Mouse (Mus musculus): ENCODE measurements at regions not wholly inside any gene's neighbourhood (a gene's known extent, or its start where the extent isn't known, plus 50 kb on each side); places are given as distances from the start of the nearest gene placed in this dataset.

- Histone ChIP-seq H3K9me3 (ENCODE audit: low read length) (no peaks in the 10 kb centered on the region), H3K36me3 (ENCODE audit: insufficient read depth, low read length) (no peaks in the 10 kb centered on the region), H3K4me1 (ENCODE audit: insufficient read depth, low read length) (no peaks in the 10 kb centered on the region), H3K9ac (replicated peaks; ENCODE audit: low read length, poor library complexity, severe bottlenecking) (no peak overlapping the region), H3K4me2 (ENCODE audit: low read depth, low read length, poor library complexity, severe bottlenecking) (no peak overlapping the region), H3K4me3 (ENCODE audit: low read depth, low read length) (no peak overlapping the region), H3K27me3 (ENCODE audit: insufficient read depth, low read length) (no peaks in the 10 kb centered on the region), H3K27ac (ENCODE audit: low read depth, low read length) (no peak overlapping the region)
- WGBS = 94% methylated on average over 5 of the region's 5 CpGs
- TF ChIP-seq CTCF (IDR thresholded peaks at IDR 0.05) = no peak
- ATAC-seq (ENCODE audit: low FRiP score) (no peak), DNase-seq (ENCODE audit: low spot score) (no peak)
Observed at GRCm38 (mm10) chr10:117527243-117527642, 102.1 kb upstream of the Cpm start.

DNA sequence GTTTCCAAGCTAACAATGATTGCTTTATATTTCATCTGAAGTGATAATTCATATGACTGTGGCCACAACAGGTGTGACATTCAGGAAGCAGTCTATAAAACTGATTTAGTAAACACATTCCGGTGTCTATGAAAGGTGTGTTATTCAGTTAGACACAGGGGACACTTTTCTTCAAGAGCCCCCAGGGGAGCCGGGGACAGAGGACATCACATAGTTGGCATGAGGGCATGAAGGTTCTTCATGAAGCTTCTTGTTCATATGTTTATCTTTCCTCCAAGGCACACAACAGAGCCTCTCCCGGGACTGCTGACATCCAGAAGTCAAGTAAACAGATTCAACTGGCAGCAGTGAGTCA lies 102.5 kb upstream of the Cpm start:
- Histone ChIP-seq H3K27ac (ENCODE audit: low read depth, low read length) (no peak overlapping the region), H3K36me3 (ENCODE audit: insufficient read depth, low read length) (no peaks in the 10 kb centered on the region), H3K27me3 (ENCODE audit: insufficient read depth, low read length) (no peaks in the 10 kb centered on the region), H3K9ac (replicated peaks; ENCODE audit: low read length, poor library complexity, severe bottlenecking) (no peak overlapping the region), H3K4me3 (ENCODE audit: low read depth, low read length) (no peak overlapping the region), H3K4me2 (ENCODE audit: low read depth, low read length, poor library complexity, severe bottlenecking) (no peak overlapping the region), H3K9me3 (ENCODE audit: low read length) (no peaks in the 10 kb centered on the region), H3K4me1 (ENCODE audit: insufficient read depth, low read length) (no peaks in the 10 kb centered on the region)
- ATAC-seq (ENCODE audit: low FRiP score) (no peak), DNase-seq (ENCODE audit: low spot score) (no peak)
- TF ChIP-seq CTCF (IDR thresholded peaks at IDR 0.05) = no peak
- 81% methylated on average over 3 of the region's 3 CpGs for WGBS

GRCm38 (mm10) chr10:117526008-117526833 lies 103.1 kb upstream of the Cpm start:
- no peak for TF ChIP-seq CTCF (IDR thresholded peaks at IDR 0.05)
- H3K4me2 ChIP-seq (ENCODE audit: low read depth, low read length, poor library complexity, severe bottlenecking) = no peak overlapping the region
- no peak overlapping the region for H3K9ac ChIP-seq (replicated peaks; ENCODE audit: low read length, poor library complexity, severe bottlenecking)
- no peak for ATAC-seq (ENCODE audit: low FRiP score)
- WGBS = 86% methylated on average over 16 of the region's 16 CpGs
- no peaks in the 10 kb centered on the region for H3K27me3 ChIP-seq (ENCODE audit: insufficient read depth, low read length)
- H3K4me3 ChIP-seq (ENCODE audit: low read depth, low read length) = no peak overlapping the region
- DNase-seq (ENCODE audit: low spot score) = no peak
- no peak overlapping the region for H3K27ac ChIP-seq (ENCODE audit: low read depth, low read length)
- no peaks in the 10 kb centered on the region for H3K9me3 ChIP-seq (ENCODE audit: low read length)
- H3K4me1 ChIP-seq (ENCODE audit: insufficient read depth, low read length) = no peaks in the 10 kb centered on the region
- H3K36me3 ChIP-seq (ENCODE audit: insufficient read depth, low read length) = no peaks in the 10 kb centered on the region

DNA sequence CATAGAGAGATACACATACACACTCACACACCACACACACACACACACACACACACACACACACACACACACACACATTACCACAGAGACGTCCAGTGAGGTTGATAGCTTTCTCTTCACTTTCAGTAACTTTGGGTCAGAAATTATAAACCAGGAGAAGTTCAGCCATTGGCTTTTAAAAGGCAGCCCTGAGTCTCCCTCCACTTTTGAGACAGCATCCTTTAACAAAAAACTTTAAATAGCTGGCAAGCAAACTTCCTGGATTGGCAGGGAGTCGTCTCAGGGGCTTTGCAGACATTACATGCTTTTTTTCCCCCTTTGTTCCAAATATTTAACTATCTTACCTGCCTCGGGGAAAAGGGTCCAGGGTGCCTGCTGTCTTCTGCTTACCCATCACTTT lies 103.7 kb upstream of the Cpm start:
- H3K4me1 ChIP-seq (ENCODE audit: insufficient read depth, low read length) = no peaks in the 10 kb centered on the region
- no peaks in the 10 kb centered on the region for H3K36me3 ChIP-seq (ENCODE audit: insufficient read depth, low read length)
- no peaks in the 10 kb centered on the region for H3K9me3 ChIP-seq (ENCODE audit: low read length)
- DNase-seq (ENCODE audit: low spot score) = no peak
- 50% methylated on average over 3 of the region's 3 CpGs for WGBS
- H3K9ac ChIP-seq (replicated peaks; ENCODE audit: low read length, poor library complexity, severe bottlenecking) = no peak overlapping the region
- H3K4me3 ChIP-seq (ENCODE audit: low read depth, low read length) = no peak overlapping the region
- TF ChIP-seq CTCF (IDR thresholded peaks at IDR 0.05) = no peak
- H3K27ac ChIP-seq (ENCODE audit: low read depth, low read length) = no peak overlapping the region
- ATAC-seq (ENCODE audit: low FRiP score) = no peak
- H3K27me3 ChIP-seq (ENCODE audit: insufficient read depth, low read length) = no peaks in the 10 kb centered on the region
- H3K4me2 ChIP-seq (ENCODE audit: low read depth, low read length, poor library complexity, severe bottlenecking) = no peak overlapping the region

DNA sequence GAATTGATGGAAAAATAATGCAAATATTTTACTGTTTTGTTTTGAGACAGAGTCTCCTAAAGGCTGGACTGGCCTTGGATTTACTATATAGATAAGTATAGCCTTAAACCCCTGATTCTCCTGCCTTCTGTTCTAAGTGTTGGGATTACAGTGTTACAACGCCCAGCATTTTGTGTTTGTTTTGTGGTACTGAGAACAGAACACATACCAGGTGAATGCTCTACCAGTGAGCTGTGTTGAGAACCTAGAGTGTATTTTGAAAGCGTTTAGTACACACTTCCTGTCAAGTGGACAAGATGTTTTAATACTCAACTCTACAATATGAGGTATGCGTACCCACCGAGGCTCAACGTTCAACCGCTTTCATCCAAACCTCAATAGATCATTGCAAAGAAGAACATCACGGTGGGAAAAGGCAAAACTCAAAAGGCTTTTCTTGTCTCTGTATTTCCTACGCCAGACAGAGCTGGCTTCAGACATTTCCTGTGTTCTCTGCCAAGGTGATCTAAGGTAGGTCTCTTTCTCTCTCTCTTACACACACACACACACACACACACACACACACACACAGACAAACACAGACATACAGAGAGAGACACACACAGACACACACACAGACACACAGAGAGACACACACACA lies 104.3 kb upstream of the Cpm start:
- ATAC-seq (ENCODE audit: low FRiP score) = no peak
- H3K36me3 ChIP-seq (ENCODE audit: insufficient read depth, low read length) = no peaks in the 10 kb centered on the region
- 75% methylated on average over 8 of the region's 8 CpGs for WGBS
- H3K9me3 ChIP-seq (ENCODE audit: low read length) = no peaks in the 10 kb centered on the region
- H3K27ac ChIP-seq (ENCODE audit: low read depth, low read length) = no peak overlapping the region
- no peak for DNase-seq (ENCODE audit: low spot score)
- H3K4me3 ChIP-seq (ENCODE audit: low read depth, low read length) = no peak overlapping the region
- H3K4me2 ChIP-seq (ENCODE audit: low read depth, low read length, poor library complexity, severe bottlenecking) = no peak overlapping the region
- TF ChIP-seq CTCF (IDR thresholded peaks at IDR 0.05) = no peak
- H3K9ac ChIP-seq (replicated peaks; ENCODE audit: low read length, poor library complexity, severe bottlenecking) = no peak overlapping the region
- no peaks in the 10 kb centered on the region for H3K27me3 ChIP-seq (ENCODE audit: insufficient read depth, low read length)
- H3K4me1 ChIP-seq (ENCODE audit: insufficient read depth, low read length) = no peaks in the 10 kb centered on the region

GRCm38 (mm10) chr10:117524101-117524500 lies 105.2 kb upstream of the Cpm start:
- no peak for ATAC-seq (ENCODE audit: low FRiP score)
- Histone ChIP-seq H3K4me3 (ENCODE audit: low read depth, low read length) (no peak overlapping the region), H3K4me1 (ENCODE audit: insufficient read depth, low read length) (no peaks in the 10 kb centered on the region), H3K27me3 (ENCODE audit: insufficient read depth, low read length) (no peaks in the 10 kb centered on the region), H3K27ac (ENCODE audit: low read depth, low read length) (no peak overlapping the region), H3K9me3 (ENCODE audit: low read length) (no peaks in the 10 kb centered on the region), H3K36me3 (ENCODE audit: insufficient read depth, low read length) (no peaks in the 10 kb centered on the region), H3K4me2 (ENCODE audit: low read depth, low read length, poor library complexity, severe bottlenecking) (no peak overlapping the region), H3K9ac (replicated peaks; ENCODE audit: low read length, poor library complexity, severe bottlenecking) (no peak overlapping the region)
- no peak for DNase-seq (ENCODE audit: low spot score)
- TF ChIP-seq CTCF (IDR thresholded peaks at IDR 0.05) = no peak
- 84% methylated on average over 7 of the region's 7 CpGs for WGBS

Measured in midbrain, postnatal 0 days (tissue).